Mouse (Mus musculus) kidney, postnatal 25 days (tissue): ENCODE data around the gene C1galt1.

Source experiments
- DNase-seq, 2 experiments: peaks; one replicate each; pipeline ENCODE4 v3.0.0; 2021; ENCODE audit warnings: mixed read lengths in 2 of 2

The C1galt1 gene

DNA sequence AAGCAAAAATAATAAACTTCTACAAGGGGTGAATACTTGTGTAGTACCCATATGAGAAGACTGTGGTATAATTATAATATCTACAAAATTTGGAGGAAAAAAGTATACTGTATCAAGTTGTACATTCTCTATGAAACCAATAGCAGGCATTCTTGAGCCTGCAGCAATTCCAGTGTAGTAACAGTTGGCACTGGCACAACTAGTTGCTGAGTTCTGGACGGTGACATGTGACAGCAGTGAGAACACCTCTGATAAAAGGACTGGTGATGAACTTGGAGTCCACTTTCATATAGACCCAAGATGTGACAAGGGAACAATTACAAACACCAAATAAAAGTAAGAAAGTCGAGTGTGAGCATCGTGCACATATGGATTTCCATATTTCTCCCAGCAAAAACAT lies 14.5 kb downstream of the C1galt1 start:
- no peak for DNase-seq

DNA sequence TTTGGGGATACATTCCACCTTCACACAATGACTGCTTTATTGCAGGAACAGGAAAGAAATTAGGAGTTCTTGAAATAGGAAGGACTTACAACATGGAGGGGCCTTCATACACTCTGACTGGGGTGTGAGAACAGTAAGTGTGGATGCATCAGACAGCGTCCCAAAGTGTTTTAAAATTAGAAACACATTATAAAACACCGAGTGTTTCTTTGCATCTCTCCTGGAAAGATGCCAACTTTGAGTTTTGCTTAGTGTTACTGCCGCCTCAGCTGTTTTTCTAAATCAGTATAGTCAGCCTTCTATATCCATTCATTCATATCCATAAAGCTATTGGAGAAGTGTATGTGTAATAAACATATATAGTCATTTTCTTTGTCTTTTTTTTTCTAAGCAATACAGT lies 16.4 kb downstream of the C1galt1 start:
- DNase-seq = no peak

DNA sequence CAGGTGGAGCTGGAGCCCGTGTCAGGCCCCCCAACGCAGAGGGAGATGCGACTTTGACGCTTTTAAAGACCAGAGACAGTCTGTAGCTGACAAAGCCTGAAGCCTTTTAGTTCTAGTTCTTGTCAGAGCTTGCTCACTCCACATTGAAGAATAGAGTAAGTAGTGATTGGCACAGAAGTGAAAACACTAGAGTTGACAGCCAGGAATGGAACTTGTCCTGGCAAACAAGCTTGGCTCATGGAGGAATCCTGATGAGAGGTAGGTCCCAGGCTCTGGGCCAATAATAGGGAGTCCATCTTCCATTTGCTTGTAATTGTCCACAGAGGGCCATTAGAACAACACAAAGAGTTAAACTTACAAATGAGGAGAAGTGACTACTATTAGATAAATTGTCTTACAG lies 18.7 kb downstream of the C1galt1 start:
- DNase-seq = no peak

DNA sequence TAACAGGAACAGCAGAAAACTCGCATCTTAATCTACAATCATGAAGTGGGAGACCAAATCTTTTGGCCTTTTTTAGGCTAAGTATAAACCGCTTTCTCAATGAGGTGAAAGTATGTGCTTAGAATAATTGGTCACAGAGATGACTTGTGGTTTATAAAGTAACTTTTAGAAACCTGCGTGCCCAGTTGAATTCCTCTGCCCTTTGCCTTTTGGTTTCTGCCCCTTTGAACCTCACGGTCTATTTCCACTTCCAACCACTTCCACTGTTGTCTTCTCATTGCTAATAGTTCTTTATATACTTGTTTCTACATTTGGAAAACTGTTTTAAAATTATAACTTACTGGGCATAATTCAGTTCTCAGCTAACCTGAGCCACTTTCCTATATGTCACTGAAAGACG lies 32.2 kb downstream of the C1galt1 start:
- peak in 1 of 2 experiments; percentile 25 for DNase-seq

DNA sequence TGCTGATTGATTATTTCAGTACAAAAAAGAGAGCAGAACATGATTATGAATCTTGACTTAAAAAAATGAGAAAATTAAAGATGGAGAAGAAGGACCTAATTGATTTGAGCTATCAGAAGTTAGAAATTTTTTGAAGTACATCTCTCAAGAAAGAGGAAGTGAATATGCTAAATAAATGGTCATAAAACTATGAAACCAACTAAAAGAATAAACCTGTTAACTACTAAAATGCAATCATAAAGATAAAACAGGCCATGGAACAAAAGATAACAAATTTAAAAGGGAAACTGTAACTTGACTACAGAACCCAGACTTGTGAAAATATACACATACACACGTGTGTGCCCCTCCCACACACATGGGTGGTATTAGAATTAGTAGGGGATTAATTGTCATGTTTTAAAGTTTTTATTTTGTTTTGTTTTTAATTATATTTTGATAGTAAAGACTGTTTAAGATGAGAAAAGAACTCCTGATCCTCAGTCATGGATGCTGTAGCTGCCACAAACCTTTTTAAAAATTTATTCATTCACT lies 37.0 kb downstream of the C1galt1 start:
- DNase-seq = no peak

DNA sequence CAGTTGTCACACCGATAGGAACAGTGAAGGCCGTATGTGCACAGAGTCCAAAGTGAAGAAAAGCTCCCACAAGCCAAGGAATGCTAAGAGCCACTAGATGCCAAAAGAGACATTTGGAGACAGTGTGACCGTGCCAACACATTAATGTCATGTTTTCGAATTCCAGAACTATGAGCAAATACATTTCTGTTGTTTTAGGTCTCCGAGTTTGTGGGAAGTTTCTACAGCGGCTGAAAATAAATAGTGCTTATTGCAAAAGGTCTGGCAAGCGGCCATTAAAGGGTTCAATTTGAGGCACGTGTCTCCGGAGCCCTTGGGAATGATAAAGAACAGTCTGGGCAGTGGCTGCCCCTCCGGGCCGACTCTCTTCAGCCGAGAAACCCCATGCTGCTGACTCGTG lies 37.9 kb downstream of the C1galt1 start:
- peak; percentile 49 to 51 for DNase-seq

DNA sequence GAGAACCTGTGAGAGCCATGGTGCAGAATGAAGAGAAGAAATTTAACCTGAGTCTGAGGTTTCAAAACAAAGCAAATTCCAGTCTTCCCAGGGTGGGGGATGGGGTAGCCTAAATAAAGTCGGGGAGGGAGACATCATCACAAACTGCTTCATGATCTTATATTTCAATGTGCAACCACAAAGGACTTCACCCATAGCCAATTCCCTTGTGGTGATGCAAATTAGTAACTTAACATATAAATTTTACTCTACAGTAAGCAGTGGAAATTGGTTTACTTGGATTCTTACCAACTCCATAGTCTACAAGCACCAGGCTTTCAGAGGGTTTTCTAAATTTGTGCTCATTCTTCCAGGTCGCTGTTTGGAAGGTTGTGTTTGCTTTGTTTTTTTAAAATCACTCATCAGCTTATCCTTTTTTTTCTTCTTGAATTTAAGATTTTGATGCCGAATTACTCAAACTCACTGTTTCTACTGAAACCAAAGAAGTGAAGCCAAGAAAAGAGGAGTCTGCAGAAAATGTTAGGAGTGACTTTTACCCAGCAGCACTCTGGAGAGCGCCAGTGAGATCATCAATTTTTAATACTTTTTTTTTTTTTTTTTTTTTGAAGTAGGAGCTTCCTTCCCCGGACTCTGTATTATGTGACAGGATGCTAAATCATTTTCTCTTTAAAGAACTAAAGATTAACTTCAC lies 41.5 kb downstream of the C1galt1 start:
- DNase-seq = no peak

DNA sequence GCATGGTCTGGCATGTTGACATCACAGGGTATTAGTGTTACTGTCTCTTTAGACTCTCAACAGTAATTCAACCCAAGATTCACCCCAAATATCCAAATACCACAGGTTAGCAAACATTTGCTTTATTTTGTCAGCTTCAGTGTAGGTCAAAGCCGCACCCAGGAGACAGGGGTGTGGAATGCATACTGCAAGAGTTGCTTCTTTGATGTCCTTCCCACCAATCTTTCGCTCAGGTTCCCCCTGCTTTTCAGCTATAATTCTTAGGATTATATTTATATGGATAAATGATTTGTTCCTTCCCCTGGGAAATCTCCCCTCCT lies 42.0 kb downstream of the C1galt1 start:
- no peak for DNase-seq

DNA sequence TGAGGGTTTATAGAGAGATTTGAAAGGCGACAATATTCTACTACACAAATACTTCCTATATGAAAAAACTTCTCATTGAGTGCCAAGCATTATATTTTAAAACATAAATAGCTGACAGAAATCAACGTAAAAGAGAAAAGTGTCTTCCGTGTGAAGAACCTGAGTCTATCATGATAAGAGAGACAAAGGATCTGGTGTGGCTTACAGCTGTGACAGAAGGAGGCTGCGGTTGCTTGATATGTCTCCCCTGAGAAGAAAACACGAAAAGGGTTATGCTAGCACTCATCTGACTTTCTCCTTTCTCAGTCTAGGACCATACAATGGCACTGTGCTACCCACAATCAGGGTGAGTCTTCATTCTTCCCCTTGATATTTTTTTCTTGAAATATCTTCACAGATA lies 51.7 kb downstream of the C1galt1 start:
- DNase-seq = no peak

DNA sequence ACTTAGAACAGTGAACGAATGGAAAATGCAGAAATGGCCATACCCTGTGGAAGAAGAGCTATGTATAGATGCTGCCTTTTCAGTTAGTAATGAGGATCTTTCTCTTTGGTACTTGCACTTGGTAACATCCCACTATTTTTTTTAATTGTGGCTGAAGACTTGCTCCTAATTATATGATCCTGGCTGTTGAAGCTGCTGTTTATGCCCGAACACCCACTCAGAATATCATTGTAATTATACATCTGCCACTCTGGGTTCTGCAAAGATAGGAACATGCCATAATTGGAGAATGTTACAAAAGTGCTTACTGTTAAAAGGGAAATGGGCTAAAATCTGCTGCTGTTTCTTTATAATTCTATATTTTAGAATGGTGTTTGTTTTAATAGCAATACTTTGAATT lies 67.4 kb downstream of the C1galt1 start:
- no peak for DNase-seq
